In genomic region chr15:25679081-25679480, GRCm38 (mm10) we compare ENCODE assay signal across 10 mouse cellular contexts. TPM values are rescaled to one million over a fixed set of nuclear protein-coding genes. Genes with fewer than 3 reads are reported as not detected.
DNase-seq lines count a peak whose midpoint lies in the region; ATAC-seq lines count a peak whose summit lies in the region.
"Had no signal": no experiment of that assay in that cellular context is flagged by ENCODE, and none has a peak within 500 bp of the region (broad histone marks: within the 10 kb centered on the region; RNA-seq: fewer than 3 reads in every experiment).

No protein-coding gene starts in this region.

- H3K27me3 ChIP-seq in forebrain, embryonic 15.5 days: no peaks in the 10 kb centered on the region
- H3K27me3 ChIP-seq in forebrain, embryonic 10.5 days (ENCODE audit: poor library complexity, severe bottlenecking): peaks cover 62% of the 10 kb centered on the region
- no peaks in the 10 kb centered on the region for H3K27me3 ChIP-seq in midbrain, embryonic 11.5 days (ENCODE audit: control insufficient read depth, insufficient read depth, low read length)
- peaks cover 10% of the 10 kb centered on the region; the same call in 1 of the 2 replicates for H3K27me3 ChIP-seq in midbrain, embryonic 10.5 days (ENCODE audit: low read depth, poor library complexity, severe bottlenecking)
- H3K27me3 ChIP-seq: neural tube, embryonic 13.5 days had no signal

- ATAC-seq in forebrain, embryonic 15.5 days (replicated peaks): peak; percentile 15; the same call in 1 of the 2 replicates
- 0 out of 2 replicates have a peak, but pooled peaks have one; percentile 28 for ATAC-seq in midbrain, embryonic 11.5 days (ENCODE audit: low FRiP score)

- no peaks in the 10 kb centered on the region for H3K36me3 ChIP-seq in forebrain, embryonic 15.5 days
- no peaks in the 10 kb centered on the region for H3K36me3 ChIP-seq in forebrain, embryonic 10.5 days (replicated peaks)
- no peaks in the 10 kb centered on the region for H3K36me3 ChIP-seq in midbrain, embryonic 11.5 days (ENCODE audit: control insufficient read depth, insufficient read depth, low read length)
- peaks cover 6% of the 10 kb centered on the region; the same call in 1 of the 2 replicates for H3K36me3 ChIP-seq in midbrain, embryonic 10.5 days
- H3K36me3 ChIP-seq: neural tube, embryonic 13.5 days had no signal

- DNase-seq in forebrain, embryonic 10.5 days (ENCODE audit: extremely low spot score, low spot score): no peak
- DNase-seq in midbrain, embryonic 11.5 days (ENCODE audit: low spot score, missing footprints): no peak
- DNase-seq in midbrain, embryonic 10.5 days (ENCODE audit: low spot score): no peak
- DNase-seq in heart, postnatal 14 days: peak; percentile 24 to 41
- DNase-seq in spleen, adult 12 weeks (ENCODE audit: low spot score): no peak
- DNase-seq in thymus, postnatal 0 days (ENCODE audit: low spot score): no peak
- DNase-seq in urinary bladder, adult 2 months (ENCODE audit: low spot score): no peak

- no peak overlapping the region for H3K4me3 ChIP-seq in forebrain, embryonic 15.5 days
- no peak overlapping the region for H3K4me3 ChIP-seq in forebrain, embryonic 10.5 days
- no peak overlapping the region for H3K4me3 ChIP-seq in midbrain, embryonic 11.5 days (ENCODE audit: low read depth, low read length)
- no peak overlapping the region for H3K4me3 ChIP-seq in midbrain, embryonic 10.5 days
- H3K4me3 ChIP-seq: erythroblast, embryonic 14.5 days; neural tube, embryonic 13.5 days had no signal

- H3K9ac ChIP-seq in forebrain, embryonic 15.5 days (replicated peaks): no peak overlapping the region
- H3K9ac ChIP-seq in midbrain, embryonic 11.5 days (ENCODE audit: low read length): no peak overlapping the region
- H3K9ac ChIP-seq: neural tube, embryonic 13.5 days had no signal

- no peak overlapping the region for H3K27ac ChIP-seq in forebrain, embryonic 15.5 days (replicated peaks)
- H3K27ac ChIP-seq in forebrain, embryonic 10.5 days: no peak overlapping the region
- H3K27ac ChIP-seq in midbrain, embryonic 11.5 days (ENCODE audit: low read depth, low read length): no peak overlapping the region
- H3K27ac ChIP-seq in midbrain, embryonic 10.5 days (replicated peaks): no peak overlapping the region
- H3K27ac ChIP-seq: neural tube, embryonic 13.5 days had no signal

- 40% methylated on average over 3 of the region's 3 CpGs for WGBS in forebrain, embryonic 15.5 days
- WGBS in forebrain, embryonic 10.5 days: 75% methylated on average over 3 of the region's 3 CpGs
- WGBS in midbrain, embryonic 11.5 days: 67% methylated on average over 3 of the region's 3 CpGs
- WGBS in midbrain, embryonic 10.5 days: 67% methylated on average over 3 of the region's 3 CpGs

- H3K4me2 ChIP-seq in forebrain, embryonic 15.5 days (replicated peaks): no peak overlapping the region
- no peak overlapping the region for H3K4me2 ChIP-seq in midbrain, embryonic 11.5 days
- H3K4me2 ChIP-seq: neural tube, embryonic 13.5 days had no signal

- H3K9me3 ChIP-seq in forebrain, embryonic 15.5 days: no peaks in the 10 kb centered on the region
- H3K9me3 ChIP-seq in forebrain, embryonic 10.5 days: peaks cover 6% of the 10 kb centered on the region; the same call in 1 of the 2 replicates
- no peaks in the 10 kb centered on the region for H3K9me3 ChIP-seq in midbrain, embryonic 11.5 days (ENCODE audit: control insufficient read depth, low read length)
- no peaks in the 10 kb centered on the region for H3K9me3 ChIP-seq in midbrain, embryonic 10.5 days (replicated peaks)
- H3K9me3 ChIP-seq: neural tube, embryonic 13.5 days had no signal

- intact Hi-C loops in heart, postnatal 14 days (cut with DNase I): no loop called here

- H3K4me1 ChIP-seq in forebrain, embryonic 15.5 days: peaks cover 38% of the 10 kb centered on the region
- H3K4me1 ChIP-seq in forebrain, embryonic 10.5 days: peaks cover 62% of the 10 kb centered on the region
- H3K4me1 ChIP-seq in midbrain, embryonic 11.5 days (ENCODE audit: control insufficient read depth, insufficient read depth, low read length): peaks cover 16% of the 10 kb centered on the region
- peaks cover 69% of the 10 kb centered on the region for H3K4me1 ChIP-seq in midbrain, embryonic 10.5 days

RNA-seq across cellular contexts. Expression of gene Myo10, which starts 56.8 kb away (rescaled TPM):
- polyA plus RNA-seq in forebrain, embryonic 15.5 days (2015; fragmentation: Nextera tagmentation; extraction: Ambion mirVana): 43.0 and 48.1 TPM in 2 replicates
- polyA plus RNA-seq in forebrain, embryonic 10.5 days (2016; fragmentation: Nextera tagmentation; extraction: Ambion mirVana): 66.3 and 68.8 TPM in 2 replicates
- polyA plus RNA-seq in midbrain, embryonic 11.5 days (2014; fragmentation: Nextera tagmentation; extraction: Ambion mirVana): 72.8 and 75.4 TPM in 2 replicates
- 74.7 and 86.0 TPM in 2 replicates for polyA plus RNA-seq in midbrain, embryonic 10.5 days (2016; fragmentation: Nextera tagmentation; extraction: Ambion mirVana)
- total RNA-seq in heart, postnatal 14 days (2021): 10 to 100 TPM; 64.7 to 66.9 TPM
- polyA plus RNA-seq in thymus, postnatal 0 days (2015; fragmentation: Nextera tagmentation; extraction: Ambion mirVana): 14.1 and 16.3 TPM in 2 replicates
- 24.8 and 26.0 TPM in 2 replicates for polyA plus RNA-seq in urinary bladder, adult 2 months (2012; rRNA removed)

Comparison
In these comparisons a context has a peak if more than half of its experiments do, and no peak if none do; other contexts are left out.
1. DNase-seq: peak in heart, postnatal 14 days (2 of 2); none in forebrain, embryonic 10.5 days (single experiment), midbrain, embryonic 11.5 days (single experiment), midbrain, embryonic 10.5 days (single experiment), spleen, adult 12 weeks (single experiment), thymus, postnatal 0 days (single experiment) and urinary bladder, adult 2 months (single experiment).